Mouse (Mus musculus) layer of hippocampus, adult 8-10 months (tissue): ENCODE data around the gene Tbx20. TPM values are rescaled to one million over a fixed set of nuclear protein-coding genes. Genes with fewer than 3 reads are reported as not detected.

Experiments used
- DNase-seq, 2 experiments: peaks; one replicate each; pipeline ENCODE4 v3.0.0; 2022; ENCODE audit warnings: low spot score in 2 of 2
- total RNA-seq, 4 experiments: library from RNA; stranded (reverse); gene quantifications; 2 replicates each; pipeline ENCODE4 v1.2.4; 2022

The Tbx20 gene
- not detected for total RNA-seq

GRCm38 (mm10) chr9:24774160-24774969 is at the start of gene Tbx20:
Gene Tbx20 (minus strand): TSS chr9:24774303.
- DNase-seq = no peak

GRCm38 (mm10) chr9:24818511-24818910 is 44.4 kb upstream of the Tbx20 start:
- no peak for DNase-seq

- DNase-seq = no peak
Measured at GRCm38 (mm10) chr9:24812461-24812860, 38.4 kb upstream of the Tbx20 start.

DNA sequence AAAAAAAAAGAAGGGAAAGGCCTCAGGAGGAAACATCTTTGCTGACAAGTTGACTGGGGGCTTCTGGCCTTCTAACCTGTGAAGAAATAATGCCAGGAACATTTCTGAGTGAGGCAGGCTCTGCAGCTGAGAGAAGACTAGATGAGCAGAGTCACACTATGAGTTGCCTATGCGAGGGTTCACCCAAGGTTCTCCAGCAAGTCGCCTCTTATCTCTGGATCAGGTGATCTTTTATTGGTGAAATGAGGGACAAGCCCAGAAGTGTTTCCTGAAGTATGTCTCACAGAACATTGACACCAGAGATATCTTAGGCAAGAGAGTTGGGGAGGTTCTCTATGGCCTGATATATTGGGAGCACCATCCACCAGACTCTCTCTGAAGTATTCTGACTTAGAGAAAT is 18.0 kb upstream of the Tbx20 start:
- no peak for DNase-seq

DNA sequence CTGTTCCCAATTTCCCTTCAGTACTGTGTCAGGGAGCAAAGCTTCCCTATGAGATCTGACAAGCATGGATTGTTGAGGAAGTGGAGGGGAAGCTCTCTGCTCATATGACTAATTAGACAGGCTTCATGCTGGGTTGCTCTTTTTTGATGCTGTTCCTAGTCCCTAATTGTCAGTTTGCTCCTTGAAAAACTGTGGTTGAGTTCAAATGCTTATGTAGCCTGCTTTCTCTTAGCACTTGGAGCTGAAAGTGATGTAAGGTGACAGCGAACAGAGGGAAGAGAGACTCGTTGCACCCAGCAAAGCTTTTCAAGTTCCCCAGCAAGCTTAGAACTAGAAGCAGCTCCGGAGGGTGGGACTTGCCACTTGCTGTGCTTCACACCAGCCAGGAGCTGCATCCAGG is 15.3 kb upstream of the Tbx20 start:
- DNase-seq = no peak

GRCm38 (mm10) chr9:24782338-24782737 is 8.2 kb upstream of the Tbx20 start:
- DNase-seq = no peak

- DNase-seq = no peak
Measured at GRCm38 (mm10) chr9:24780929-24781441, 6.9 kb upstream of the Tbx20 start.

DNA sequence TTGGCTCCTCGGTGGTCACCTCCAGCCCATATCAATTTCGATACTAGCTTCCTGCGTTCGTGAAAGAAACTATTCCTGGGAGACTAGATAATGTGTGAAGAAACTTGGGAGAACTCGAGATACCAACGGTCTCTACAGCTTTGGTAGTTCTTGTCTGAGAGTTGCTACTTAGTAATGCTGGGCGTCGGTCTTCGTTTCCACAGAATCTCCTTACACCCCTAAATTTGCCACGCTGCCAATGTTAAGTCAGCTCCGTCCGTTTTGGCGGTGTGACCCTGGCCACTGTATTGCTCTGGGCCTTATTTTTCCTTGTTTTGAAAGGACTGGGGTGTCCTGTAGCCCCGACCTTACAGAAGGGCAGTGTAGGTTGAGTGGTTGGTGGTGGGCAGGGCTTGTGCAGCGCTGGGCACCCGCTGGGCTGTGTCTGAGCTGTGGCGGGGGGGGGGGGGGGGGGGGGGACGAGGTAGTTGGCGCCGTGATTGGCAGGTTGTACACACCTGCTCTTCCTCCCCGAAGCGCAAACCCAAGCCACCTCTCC is 6.4 kb upstream of the Tbx20 start:
- no peak for DNase-seq

DNA sequence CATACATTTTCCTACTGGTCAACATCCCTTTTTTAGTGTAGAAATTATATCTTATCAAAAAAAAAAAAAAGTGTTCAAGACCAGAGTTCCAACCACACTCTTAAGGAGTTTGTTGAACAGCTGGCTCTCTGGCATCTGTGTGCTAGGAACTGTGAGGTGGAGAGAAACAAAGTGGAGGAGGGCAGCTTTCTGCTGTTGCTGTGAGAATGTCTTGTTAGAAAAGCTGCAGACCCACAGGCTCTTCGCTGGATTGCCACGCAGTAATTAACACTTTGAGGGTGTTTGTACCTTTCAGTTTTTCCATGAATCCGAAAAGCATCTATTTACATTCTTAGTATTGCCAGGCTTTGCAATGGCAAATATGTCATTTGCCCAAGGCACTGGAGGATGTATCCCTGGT is 5.9 kb upstream of the Tbx20 start:
- no peak for DNase-seq

GRCm38 (mm10) chr9:24778571-24778970 is 4.5 kb upstream of the Tbx20 start:
- no peak for DNase-seq

DNA sequence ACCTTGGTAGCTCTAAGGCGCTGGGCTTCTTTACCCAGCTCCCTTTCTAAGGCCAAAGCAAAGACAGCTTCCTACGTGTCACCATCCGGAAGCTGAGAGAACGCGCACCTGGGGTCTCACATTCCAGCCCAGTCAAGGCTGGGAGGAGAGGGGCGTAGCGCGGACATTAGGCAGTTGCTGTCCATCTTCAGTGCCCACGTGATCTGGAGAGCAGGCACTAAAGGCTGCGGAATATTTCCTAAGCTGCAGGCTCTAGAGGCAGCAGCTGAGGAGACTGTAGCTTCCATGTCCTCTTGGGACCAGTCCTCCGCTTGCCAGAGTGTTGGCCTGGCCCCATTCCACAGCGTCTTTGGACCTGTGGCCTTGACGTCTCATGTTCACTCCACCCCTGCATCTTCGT is 3.9 kb upstream of the Tbx20 start:
- no peak for DNase-seq

- DNase-seq = no peak
Measured at GRCm38 (mm10) chr9:24777176-24777895, 3.2 kb upstream of the Tbx20 start.

DNA sequence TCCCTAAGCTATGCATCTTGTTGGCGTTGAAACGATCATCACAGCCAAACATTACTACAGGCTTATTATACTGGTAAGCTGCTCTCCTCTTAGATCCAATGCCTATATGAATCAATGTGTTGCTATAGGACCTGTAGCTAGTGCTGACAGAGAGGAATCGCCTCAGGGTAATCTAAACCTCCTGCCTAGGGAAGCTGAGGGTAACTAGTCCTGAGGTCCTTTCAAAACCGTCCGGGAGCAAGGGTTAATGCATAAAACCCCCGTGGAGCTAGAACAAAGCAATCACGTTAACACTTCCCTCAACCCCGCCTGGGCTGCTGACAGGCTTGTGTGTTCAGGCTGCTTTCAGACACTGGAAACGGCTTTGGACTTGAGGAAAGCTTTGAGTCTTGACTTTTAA is 2.4 kb upstream of the Tbx20 start:
- DNase-seq = no peak

GRCm38 (mm10) chr9:24775567-24775966 is 1.5 kb upstream of the Tbx20 start:
- DNase-seq = no peak

DNA sequence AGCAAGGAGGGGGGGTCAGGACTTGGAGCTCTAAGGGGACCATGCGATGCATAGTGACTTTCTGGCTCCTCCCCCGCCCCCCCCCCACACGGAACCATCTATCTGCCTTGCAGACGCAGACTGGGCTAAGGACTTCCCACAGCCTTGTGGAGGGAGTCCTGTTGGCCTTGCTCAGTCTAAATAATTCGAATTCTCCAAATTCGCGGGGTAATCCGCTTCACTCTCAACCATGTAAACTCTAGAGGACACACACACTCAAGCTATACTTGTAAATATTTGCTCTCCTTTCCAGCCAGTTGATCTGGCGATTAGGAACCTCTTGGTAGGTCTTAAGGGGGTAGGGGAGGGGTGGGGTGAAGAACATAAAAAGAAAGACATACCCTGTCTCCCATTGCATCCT is 898 bp upstream of the Tbx20 start:
- no peak for DNase-seq

DNA sequence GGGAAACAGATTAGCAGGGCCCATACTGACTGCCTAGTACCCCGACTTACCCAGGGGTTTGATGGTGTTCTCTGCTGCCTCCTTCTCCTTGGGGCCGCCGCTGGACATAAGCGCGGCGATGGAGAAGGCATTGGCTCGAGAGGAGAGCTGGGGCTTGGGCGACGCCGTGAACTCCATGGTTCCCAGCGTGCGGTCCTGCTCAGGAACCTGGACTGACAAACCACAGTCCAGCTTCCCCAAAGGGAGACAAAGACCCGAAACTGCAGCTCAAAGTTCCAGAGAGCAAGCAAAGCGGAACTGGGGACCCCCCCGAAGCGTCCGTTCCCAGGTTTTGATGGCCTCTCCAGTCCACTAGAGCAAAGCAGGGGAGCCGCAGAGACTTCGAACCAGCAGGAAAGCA is 434 bp downstream of the Tbx20 start:
- no peak for DNase-seq

GRCm38 (mm10) chr9:24773171-24773570 is 932 bp downstream of the Tbx20 start:
- no peak for DNase-seq

GRCm38 (mm10) chr9:24772431-24773120 is 1.5 kb downstream of the Tbx20 start:
- DNase-seq = no peak

GRCm38 (mm10) chr9:24771713-24772112 is 2.4 kb downstream of the Tbx20 start:
- no peak for DNase-seq

- DNase-seq = no peak
Measured at GRCm38 (mm10) chr9:24770941-24771405, 3.1 kb downstream of the Tbx20 start.

DNA sequence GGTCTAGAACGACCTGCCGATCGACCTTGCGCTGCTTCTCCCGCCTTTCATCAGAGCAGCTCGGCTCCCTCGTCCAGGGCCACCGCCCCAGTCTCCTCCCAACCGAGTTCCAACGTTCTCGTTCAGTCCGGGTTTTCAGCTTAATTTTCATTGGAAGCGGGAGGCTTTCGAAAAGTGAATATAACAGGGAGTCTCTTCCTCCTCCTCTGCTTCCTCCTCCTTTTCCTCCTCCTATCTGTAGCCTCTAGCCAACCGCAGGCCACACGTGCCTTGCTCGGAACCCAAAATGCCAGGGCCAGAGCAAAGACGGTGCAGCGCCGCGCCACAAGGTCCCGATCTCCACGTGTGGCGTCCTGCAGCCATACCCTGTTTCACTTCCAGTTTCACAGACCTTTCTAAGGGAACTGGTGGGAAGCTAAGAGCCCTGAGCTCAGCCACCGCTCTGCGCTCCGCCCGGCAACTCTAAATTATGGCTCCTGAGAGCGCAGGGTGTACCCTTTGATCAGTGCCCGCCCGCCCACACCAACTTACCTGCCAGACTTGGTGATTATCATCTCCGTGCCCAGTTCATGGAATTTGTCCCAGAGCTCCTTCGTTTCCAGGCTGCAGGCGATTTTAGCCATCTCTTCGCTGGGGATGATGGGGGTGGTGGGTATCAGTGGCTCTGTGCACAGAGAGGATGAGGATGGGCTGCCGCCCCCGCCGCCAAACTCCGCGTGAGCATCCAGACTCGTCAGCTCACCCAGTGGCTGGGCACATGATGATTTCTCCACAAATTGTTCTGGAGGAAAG is 3.8 kb downstream of the Tbx20 start:
- no peak for DNase-seq
